Mouse (Mus musculus): ENCODE results near the gene Mcm7. TPM values are rescaled to one million over a fixed set of nuclear protein-coding genes. Genes with fewer than 3 reads are reported as not detected.

The Mcm7 gene
- total RNA-seq, 2 experiments from 2014 or later, result 9.3 to 11.6 TPM

GRCm38 (mm10) chr5:138155443-138155976 is 16.7 kb downstream of the Mcm7 start, which contains the start of gene Zfp113:
Gene Zfp113, minus strand, starts transcription at chr5:138155744.
- DNase-seq, result peak; percentile 92 to 95

GRCm38 (mm10) chr5:138154390-138154789 is 17.8 kb downstream of the Mcm7 start:
- no peak for DNase-seq

GRCm38 (mm10) chr5:138138585-138138984 is 33.6 kb downstream of the Mcm7 start:
- DNase-seq, result no peak

GRCm38 (mm10) chr5:138137935-138138549 is 34.2 kb downstream of the Mcm7 start:
- peak; percentile 9 to 47 for DNase-seq

GRCm38 (mm10) chr5:138137257-138137656 is 35.0 kb downstream of the Mcm7 start:
- DNase-seq, result no peak

DNA sequence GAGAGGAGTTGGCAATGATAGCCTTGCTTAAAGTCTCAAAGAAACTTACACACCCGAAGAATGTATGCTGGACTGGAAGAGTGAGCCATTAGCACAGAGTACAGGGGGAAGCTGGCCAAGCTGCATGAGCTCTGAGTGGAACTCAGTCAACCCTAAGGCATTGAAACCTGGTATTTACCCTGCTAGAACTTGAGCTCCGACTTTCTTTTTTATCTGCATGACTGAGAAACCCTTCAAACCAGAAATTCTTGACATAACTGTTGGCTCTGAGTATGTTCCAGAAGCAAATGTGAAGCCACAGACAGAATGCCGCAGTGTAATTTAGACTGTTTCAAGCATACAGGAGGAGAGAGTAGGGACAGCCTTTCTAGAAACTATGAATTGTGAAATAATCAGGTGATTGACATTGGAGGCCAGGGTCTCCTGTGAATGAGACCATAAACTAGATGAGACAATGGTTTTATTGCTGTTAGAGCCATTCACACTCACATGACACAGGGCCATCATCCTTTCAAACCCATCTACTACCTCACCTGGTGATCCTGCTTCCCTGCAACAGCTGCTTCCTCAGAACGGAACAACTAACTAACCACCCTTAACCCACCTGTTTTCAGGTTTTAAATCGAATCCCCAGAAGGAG is 39.7 kb downstream of the Mcm7 start:
- no peak for DNase-seq

DNA sequence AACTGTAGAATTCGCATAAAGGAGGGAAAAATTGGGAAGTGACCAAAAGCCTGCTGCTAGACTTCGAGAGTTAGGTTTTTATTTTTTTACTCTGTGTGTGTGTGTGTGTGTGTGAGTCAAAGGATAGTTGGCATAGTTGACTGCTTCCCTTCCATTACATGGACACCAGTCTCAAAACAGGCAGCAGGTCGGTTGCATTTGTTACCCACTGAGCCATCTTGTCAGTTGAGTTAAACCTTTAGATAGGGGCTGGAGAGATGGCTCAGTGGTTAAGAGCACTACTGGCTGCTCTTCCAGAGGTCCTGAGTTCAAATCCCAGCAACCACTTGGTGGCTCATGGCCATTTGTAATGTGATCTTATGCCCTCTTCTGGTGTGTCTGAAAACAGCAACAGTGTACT is 54.2 kb downstream of the Mcm7 start:
- DNase-seq, result no peak

- DNase-seq, result peak in 1 of 2 experiments; percentile 10
Observed at GRCm38 (mm10) chr5:138117199-138118015, 54.8 kb downstream of the Mcm7 start.

DNA sequence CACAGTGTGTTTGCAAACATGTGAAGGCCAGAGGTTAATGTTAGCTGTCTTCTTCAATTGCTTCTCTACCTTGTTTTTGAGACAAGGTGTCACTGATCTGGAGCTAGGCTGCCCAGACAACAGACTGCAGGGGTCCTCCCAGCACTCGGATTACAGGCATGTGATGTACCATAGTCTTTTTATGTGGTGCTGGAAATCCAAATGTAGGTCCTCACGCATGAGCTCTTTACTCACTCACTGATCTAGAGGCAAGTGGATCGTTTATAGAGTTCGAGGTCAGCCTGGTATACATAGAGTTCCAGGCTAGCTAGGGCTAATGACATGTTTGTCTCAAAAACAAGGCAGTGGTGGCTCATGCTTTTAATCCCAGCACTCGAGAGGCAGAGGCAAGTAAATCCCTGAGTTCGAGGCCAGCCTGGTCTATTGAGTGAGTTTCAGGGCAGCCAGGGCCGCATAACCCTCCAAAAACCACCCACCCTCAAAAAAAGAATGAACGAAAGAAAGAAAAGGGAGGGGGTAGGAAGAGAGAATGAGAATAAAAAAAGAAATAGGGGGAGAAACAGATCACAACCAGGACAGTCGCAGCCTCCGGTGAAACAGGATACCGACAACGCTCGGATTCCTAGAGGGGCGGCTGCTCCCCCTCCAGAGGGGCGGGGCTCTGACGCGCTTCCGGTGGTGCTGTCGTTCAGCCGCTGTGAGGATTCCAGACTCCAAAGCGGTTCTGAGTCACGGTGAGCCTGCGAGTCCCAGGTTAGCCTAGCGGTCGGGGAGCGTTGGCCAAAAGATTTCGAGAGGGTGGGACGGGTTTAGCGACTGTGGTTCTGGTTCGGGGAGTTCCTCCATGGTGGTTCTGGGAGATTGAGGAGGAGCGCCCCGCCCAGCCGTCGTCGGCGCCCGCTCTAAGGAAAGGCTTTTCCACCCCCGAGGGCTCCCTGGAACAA is 55.7 kb downstream of the Mcm7 start, which contains the start of gene Zscan21:
Gene Zscan21 (plus strand): TSS at position 649 of the 944 bp plus-strand sequence.
- peak; percentile 94 to 95 for DNase-seq

Small RNAs within 50 kb of the gene (microRNA-seq; reads per million reads assigned to microRNA genes)
- 726 to 1,460 reads per million in 2 experiments for gene Mir106b
- gene Mir25, result 494 to 777 reads per million in 2 experiments
- gene Mir93, result 6,118 to 7,768 reads per million in 2 experiments

Other genes starting within 250 kb of the Mcm7 start
- gene Gjc3, start 209.3 kb downstream of the Mcm7 start, total RNA-seq (2021), result under 1 TPM; 0.15 to 0.26 TPM
- gene Azgp1, start 190.9 kb downstream of the Mcm7 start, total RNA-seq (2021), result not detected
- not detected for gene Smok3a, start 151.2 kb downstream of the Mcm7 start, total RNA-seq (2021)
- not detected for gene Smok3b, start 151.0 kb downstream of the Mcm7 start, total RNA-seq (2021)
- gene Smok3c, start 119.2 kb downstream of the Mcm7 start, total RNA-seq (2021), result not detected
- gene Zkscan1, start 87.3 kb downstream of the Mcm7 start, total RNA-seq (2021), result 10 to 100 TPM; 14.3 to 17.3 TPM
- 10 to 100 TPM; 11.4 to 13.6 TPM for gene Zscan21, start 55.5 kb downstream of the Mcm7 start, total RNA-seq (2021)
- gene Zfp113, start 16.7 kb downstream of the Mcm7 start, total RNA-seq (2021), result 1 to 10 TPM; 6.8 to 8.0 TPM
- 100 to 1,000 TPM; 123 to 129 TPM for gene Cops6, start 11.4 kb downstream of the Mcm7 start, total RNA-seq (2021)
- 1 to 10 TPM; 6.4 to 7.9 TPM for gene Ap4m1, start 420 bp downstream of the Mcm7 start, total RNA-seq (2021)
- gene Taf6, start 15.0 kb upstream of the Mcm7 start, total RNA-seq (2021), result 10 to 100 TPM; 29.6 to 34.7 TPM
- gene Cnpy4, start 15.1 kb upstream of the Mcm7 start, total RNA-seq (2021), result 1 to 10 TPM; 6.3 to 6.9 TPM
- 1 to 10 TPM; 1.9 to 2.8 TPM for gene Mblac1, start 21.9 kb upstream of the Mcm7 start, total RNA-seq (2021)
- under 1 TPM; 0.47 to 0.57 TPM for gene Nxpe5, start 53.5 kb upstream of the Mcm7 start, total RNA-seq (2021)
- 10 to 100 TPM; 58.7 to 64.6 TPM for gene Lamtor4, start 83.1 kb upstream of the Mcm7 start, total RNA-seq (2021)
- 1 to 10 TPM; 3.2 to 4.2 TPM for gene BC037034, start 91.6 kb upstream of the Mcm7 start, total RNA-seq (2021)
- gene Gal3st4, start 100.4 kb upstream of the Mcm7 start, total RNA-seq (2021), result under 1 TPM; 0.15 to 0.32 TPM
- gene Gm43720, start 107.5 kb upstream of the Mcm7 start, total RNA-seq (2021), result not detected
- gene Gpc2, start 107.6 kb upstream of the Mcm7 start, total RNA-seq (2021), result under 1 TPM in 1 of 2 experiments, not detected in 1; 0.15 TPM
- gene Stag3, start 107.8 kb upstream of the Mcm7 start, total RNA-seq (2021), result not detected
- not detected for gene Pvrig, start 169.5 kb upstream of the Mcm7 start, total RNA-seq (2021)

All from heart, adult 18-20 months (tissue).